Mouse (Mus musculus): ENCODE measurements around the gene Syf2.
A peak's percentile ranks its signal among the peaks of the same experiment; 100 is the strongest.

Syf2 gene

DNA sequence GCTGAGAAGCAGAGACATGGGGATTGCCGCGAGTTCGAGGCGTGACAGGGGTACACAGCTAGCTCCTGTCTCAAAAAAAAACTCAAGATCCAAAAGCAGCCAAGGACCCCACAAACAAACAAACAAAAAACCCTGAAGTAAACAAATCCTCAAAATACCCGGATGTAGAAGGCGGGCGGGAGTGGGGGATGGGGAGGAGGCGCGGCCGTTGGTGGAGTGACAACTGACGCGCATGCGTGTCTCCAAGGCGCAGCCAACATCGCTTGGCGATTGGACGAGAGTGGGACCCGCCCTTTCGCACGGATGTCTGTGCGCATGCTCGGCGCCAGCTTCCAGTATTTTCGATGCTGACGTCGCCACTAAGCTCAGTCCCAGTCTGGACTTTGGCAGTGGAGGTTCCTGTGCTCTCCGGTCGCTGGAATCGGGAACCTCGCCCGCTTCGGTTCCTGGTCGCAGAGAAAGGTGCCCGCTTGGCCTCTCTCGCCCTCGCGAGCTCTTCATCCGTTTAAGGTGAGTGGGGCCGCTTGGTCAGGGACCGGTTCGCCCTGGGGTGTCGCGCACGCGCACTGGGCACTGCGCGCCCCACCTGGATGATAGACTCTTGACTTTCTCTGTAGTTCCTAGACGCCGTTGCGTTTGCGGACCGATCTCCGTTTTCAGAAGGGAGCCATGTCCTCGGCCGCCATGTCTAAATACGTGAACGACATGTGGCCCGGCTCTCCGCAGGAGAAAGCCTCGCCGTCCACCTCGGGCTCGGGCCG, 7.3 kb upstream of the Syf2 start, which contains the start of gene Rsrp1:
Gene Rsrp1, plus strand, starts transcription at position 335 of the 761 bp plus-strand sequence.
- peak; percentile 96 to 97 for DNase-seq (ENCODE audit: low spot score in 2 of 2)

DNA sequence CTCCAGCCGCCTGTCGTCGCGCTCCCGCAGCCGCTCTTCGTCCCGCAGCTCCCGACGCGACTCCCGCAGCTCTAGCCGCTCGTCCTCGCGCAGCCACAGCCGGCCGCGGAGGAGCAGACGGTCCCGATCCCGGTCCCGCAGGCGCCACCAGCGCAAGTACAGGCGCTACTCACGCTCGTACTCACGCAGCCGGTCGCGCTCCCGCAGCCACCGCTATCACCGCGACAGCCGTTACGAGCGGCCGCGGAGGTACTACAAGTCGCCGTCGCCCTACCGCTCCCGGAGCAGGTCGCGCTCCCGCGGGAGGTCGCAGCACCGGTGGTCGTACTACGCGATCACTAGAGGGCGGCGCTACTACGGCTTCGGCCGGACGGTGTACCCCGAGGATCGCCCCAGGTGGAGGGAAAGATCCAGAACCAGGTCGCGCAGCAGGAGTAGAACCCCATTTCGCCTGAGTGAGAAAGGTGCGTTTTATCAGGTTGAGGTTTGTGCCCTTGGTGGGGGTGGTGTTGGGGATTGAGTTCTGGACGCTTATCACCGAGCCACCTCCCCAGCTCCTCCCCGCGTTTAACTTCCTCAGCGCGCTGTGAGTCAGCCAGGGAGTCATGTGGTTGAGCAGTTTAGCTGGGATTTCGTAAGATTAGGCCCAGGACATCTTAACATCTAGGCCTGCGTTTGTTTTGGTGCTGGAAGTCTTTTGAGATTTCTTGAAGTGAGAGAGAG, 6.5 kb upstream of the Syf2 start:
- peak; percentile 70 to 76 for DNase-seq (ENCODE audit: low spot score in 2 of 2)

DNA sequence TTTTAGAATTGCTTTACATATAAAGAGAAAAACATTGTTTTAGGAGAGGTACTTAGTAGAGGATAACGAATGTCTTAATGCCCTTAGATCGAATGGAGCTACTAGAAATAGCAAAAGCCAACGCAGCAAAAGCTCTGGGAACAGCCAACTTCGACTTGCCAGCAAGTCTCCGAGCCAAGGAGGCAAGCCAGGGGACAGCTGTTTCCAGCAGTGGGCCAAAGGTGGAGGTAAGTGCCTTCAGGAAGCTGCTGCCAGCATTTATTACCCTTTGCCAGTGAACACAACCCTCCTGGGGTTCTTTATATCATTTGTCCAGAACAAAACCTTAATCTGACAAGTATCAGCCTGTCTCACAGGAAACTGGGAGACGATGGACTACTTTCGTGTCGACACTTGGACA, 5.5 kb upstream of the Syf2 start:
- DNase-seq (ENCODE audit: low spot score in 2 of 2), result no peak

DNA sequence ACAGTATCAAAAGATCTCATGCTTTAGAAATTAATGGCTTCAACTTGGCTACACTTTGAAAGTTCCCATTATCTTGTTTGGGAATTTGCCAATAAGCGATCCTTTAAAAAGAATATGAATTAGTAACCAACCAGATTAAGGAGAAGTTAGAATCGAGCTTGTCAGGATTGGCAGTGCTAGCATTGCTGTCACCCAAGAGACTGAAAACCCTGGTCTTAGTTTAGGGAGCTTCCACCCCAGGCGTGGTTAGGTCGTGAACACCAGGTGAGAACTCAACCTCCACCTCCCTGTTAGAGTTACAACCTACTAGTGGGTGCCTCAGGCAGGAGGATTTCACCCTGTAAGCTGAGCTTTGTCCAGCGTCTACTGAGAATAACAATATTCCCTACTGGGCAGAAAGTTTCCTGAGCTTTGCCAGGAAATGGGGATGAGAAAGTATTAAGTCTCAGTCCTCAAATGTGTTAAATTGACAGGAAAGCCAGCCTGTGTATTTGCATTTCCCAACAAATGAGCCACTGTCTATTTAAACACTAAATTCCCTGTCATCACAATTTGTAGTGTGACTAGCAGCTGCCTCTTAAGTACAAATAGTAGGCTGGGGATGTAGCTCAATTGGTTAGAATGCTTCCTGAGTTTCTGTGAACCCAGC, 2.8 kb upstream of the Syf2 start:
- DNase-seq (ENCODE audit: low spot score in 2 of 2), result peak in 1 of 2 experiments; percentile 38

DNA sequence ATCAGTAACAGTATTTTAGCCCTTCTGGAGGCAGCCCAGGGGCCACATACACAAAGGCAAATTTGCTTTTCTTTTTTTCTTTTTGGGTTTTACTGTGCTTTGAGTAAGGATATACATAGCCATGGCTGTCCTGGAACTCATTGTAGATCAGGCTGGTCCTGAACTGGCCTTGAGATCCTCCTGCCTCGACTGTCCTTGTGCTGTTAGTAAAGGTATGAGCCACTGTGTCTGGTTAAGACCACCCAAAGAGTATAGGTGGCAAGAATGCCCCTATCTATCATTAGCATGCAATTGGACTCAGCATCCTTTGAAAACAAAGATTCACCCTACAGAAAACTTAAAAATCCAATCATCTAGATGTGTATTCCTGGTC, 2.2 kb upstream of the Syf2 start:
- no peak for DNase-seq (ENCODE audit: low spot score in 2 of 2)

DNA sequence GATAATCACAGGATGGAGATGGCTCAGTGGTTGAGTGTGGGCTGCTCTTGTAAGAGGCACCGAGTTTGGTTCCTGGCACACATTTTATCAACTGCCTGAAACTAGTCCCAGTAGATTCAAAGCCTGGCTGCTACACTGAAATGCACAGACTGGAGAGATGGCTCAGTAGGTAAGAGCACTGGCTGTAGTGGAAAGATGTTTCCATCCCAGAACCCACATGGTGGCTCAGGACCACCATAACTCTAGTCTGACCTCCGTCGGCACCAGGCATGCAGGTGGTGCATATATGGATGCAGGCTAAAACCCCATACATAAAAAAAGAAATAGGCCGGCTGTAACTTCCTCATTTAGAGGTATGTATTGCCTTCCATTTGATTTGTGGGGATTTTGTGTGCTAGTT, 1.2 kb upstream of the Syf2 start:
- DNase-seq (ENCODE audit: low spot score in 2 of 2), result peak in 1 of 2 experiments; percentile 42

DNA sequence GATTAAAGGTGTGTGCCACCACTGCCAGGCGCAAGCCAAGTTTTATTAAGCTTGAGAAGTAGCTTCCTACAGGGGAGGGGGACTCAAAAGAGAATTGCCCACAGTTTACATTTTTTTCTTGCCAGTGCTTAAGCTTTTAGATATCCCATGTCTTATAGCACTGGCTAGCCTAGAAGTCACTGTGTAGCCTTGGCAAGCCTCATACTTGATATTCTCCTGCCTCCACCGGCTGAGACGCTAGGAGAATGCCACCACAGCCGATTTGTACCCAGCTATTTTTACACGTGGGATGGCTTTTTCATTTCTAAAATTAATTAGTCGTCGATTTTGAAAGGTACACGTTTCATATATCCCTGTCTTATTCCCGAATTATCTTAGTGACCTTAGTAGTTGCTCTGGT, 508 bp upstream of the Syf2 start:
- DNase-seq (ENCODE audit: low spot score in 2 of 2), result no peak

DNA sequence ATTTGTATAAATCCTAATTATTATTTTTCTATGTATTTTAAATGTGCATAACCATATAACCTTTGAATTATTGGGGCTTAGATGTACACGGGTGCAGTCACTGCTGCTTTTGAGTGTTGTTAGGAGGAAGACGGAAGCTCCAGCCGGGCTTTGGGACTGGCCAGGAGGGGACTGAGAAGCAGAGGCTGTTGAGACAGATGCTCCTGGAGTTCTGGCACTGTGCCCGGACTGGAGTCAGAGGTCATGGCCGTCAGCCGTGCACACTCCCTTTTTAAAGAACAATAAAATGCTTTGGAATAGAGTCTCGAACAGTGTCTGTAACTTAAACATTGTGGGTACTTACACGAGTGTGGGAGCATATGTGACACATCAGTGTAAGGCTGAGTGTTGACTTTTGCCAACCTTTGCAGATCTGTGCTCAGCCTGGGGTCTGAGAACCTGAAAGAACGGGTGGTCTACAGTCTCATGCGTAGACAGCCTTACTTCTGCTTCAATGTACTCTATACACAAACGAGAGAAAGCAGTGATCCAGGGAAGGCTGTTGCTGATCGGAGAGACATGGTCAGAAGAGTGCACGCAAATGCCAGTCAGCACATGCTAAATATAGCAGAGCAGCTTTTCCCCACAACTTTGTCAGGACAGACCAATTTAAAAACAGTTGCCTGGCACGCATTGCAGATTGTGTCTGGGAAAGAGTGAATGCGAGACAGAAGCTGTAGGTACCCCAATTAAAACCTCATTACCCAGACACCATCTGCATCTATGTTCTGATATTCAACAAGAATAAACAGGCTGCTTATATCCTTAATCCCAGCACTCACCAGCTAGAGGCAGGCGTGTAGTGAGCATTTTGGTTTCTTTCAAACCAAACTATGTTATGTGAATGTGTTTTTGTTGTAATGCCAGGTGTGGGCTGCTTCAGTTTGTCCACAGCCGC, 6.8 kb downstream of the Syf2 start:
- no peak for DNase-seq (ENCODE audit: low spot score in 2 of 2)

DNA sequence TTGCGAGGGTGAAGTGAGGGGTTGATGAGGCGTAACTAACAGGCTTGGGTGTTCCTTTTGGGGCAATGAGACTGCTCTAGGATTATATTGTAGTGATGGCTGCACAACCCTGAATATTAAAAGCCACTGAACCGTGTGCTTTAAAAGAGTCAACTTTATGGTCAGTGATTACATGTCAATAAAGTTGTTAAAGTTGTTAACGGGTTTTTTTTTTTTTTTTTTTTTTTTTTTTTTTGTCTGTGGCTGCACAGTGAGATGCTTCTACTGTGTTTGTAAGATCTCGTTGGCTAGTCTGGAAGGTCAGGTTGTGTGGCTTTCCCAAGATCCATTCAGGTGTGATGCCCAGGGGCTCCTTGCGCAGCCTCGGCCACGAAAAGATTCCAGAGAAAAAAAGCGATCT, 9.2 kb downstream of the Syf2 start:
- no peak for DNase-seq (ENCODE audit: low spot score in 2 of 2)

DNA sequence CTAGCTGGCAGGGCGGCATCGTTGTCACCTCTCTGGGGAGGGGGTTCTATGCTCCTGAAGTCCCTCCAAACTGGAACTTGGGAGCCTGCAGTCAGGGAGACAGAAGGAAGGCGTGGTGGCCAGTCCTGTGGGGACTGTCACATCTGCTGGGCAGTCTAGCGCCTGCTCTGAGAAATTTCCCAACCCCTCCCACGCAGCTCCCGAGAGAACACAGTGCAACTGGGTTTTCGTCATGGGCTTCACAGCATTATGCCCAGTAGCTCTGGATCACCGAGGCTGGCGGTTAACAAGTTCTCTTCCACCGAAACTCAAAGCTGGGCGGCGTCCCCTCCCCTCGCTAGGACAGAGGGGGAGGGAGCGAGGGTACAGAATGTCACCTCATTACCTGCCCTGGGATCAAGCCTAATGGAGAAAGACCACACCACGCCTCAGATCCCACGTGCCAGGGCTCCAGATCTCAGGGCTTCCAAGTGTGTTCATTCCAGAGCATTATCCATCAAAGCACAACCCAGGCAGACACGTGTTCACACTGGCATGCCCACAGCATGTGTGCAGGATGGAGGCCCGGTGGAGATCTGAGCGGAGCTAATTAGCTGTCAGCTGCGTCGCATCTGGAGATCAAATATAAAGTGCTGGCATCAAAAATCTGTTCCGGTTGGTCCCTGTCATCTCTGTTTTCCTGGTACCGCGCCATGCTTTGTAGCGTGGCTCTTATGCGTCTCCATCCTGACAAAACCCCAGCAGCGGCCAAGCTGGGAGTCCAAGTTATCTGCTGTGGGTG, 13.2 kb downstream of the Syf2 start:
- DNase-seq (ENCODE audit: low spot score in 2 of 2), result no peak

DNA sequence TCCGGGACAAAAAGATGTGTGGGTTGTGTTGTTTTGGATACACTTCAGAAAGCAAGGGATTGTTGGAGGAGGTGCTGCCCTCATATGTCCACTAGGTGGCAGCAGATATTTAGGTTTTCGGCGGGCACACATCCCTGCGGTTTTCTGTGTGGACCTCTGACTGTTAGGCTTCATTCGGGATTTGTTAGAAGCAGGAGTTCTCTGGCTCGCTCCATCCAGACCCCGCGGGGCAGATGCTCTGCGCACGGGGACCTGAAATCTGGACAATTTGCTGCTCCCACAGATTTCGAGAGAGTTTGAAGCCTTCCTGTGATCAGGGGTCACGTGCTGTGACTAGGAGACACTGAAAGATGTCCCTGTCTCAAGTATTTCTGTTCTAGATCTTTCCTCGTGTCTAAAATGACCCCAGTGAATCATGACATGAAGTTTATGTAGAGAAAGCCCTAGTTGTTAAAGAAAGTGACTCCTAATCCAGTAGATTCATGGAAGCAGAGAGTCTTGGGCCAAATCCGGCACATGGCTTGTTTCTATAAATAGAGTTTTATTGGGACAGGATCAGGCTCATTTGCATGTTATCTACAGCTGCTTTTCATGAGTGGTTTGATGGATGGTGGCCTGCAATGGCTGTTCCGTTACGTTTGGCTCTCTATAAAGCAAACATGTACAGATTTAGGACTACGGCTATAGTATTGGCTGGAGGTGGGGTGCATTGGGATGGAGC, 15.5 kb downstream of the Syf2 start:
- peak; percentile 44 to 68 for DNase-seq (ENCODE audit: low spot score in 2 of 2)

DNA sequence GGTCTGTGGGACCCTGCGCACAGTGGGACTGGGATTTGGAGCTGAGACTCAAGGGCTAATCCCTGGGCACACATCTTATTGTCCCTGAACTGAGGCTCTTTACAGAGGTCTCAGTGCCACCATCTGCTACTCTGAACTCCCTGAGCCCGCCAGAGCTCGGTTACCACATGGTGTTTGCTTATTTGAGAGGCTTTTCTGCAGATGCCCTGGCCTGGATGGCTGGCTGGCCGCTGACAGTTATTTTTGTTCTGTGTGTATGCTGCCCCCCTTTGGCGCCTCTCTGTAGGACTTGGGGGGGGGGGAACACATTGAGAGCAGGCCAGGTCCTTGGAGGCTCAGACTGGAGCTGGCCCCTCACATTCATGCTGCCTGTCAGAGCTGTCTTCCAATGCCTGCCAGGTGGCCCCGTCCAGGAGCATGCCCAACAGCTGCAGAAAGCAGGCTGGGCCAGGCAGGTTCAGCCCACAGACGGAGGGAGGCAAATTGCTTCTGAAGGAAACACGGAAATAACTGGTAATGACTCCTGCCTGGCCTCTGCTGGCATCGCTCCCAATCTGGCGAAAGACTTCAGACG, 19.9 kb downstream of the Syf2 start:
- no peak for DNase-seq (ENCODE audit: low spot score in 2 of 2)

DNA sequence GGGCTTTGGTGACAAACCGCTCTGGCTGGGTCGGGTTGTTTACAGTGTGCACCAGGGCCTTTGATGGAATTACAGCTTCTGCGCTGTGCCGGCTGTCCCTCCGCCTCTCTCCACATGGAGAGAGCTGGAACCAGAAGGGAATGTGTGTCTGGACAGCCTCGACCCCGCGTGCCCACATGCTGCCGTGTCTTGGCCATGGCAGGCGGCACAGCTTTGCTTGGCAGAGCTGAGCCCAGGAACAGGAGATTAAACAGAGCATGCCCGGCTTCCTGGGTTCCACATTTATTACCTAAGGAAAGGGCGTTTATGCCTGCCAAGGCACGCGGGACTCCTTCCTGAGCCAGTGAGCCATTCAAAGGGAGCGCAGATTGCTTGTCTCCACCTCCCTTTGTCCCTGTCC, 23.8 kb downstream of the Syf2 start:
- DNase-seq (ENCODE audit: low spot score in 2 of 2), result no peak

DNA sequence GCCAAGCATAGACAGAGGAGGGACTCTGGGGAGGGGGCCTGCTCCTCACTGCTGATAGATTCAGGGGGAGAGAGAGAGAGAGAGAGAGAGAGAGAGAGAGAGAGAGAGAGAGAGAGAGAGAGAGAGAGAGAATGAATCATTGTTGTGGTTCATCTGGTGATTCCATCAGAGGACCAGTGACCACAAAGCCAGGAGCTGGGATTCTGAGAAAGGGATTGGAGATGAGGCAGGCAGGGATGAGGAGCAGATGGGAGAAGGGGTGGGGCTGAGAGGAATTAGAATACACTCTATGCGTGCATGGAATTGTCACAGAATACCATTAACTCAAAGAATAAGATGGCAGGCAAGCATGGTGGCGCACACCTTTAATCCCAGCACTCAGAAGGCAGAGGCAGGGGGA, 24.5 kb downstream of the Syf2 start:
- no peak for DNase-seq (ENCODE audit: low spot score in 2 of 2)

DNA sequence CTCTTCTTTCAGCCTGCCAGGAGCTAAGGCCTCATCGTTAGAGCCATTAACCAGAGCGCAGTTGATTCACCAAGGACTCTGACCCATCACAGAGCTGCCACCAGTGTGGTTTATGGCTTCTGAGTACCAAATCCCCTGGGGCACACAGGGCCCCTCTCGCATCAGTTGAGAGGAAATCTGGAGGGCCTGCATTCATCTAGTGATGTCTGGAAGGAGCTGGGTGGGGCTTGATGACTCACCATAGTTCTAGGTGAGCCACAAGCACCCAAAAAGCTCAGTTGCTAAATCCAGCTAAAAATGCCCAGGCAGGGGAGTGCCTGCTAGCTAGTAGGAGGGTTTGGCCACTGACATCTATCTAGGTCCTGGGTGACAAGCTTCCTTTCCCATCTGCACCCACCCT, 25.1 kb downstream of the Syf2 start:
- DNase-seq (ENCODE audit: low spot score in 2 of 2), result peak in 1 of 2 experiments; percentile 29

DNA sequence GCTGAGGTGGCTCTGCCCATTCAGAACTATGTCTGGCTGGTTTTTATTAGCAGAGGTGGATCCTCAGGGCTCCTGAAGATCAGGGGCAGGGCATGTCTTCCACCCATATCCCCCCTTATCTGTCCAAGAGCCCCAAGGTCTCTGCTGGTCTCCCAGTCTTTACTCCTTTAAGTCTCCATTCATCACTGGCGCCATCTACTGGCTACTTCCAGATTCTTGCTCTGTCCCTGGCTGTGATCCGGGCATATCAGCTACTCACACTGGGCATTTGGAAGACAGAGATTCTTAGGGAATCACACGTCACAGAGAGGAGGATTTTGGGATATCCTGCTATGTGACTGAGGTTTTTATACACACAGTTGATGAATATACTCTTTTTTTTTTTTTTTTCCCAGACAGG, 25.6 kb downstream of the Syf2 start:
- DNase-seq (ENCODE audit: low spot score in 2 of 2), result peak; percentile 41 to 59

DNA sequence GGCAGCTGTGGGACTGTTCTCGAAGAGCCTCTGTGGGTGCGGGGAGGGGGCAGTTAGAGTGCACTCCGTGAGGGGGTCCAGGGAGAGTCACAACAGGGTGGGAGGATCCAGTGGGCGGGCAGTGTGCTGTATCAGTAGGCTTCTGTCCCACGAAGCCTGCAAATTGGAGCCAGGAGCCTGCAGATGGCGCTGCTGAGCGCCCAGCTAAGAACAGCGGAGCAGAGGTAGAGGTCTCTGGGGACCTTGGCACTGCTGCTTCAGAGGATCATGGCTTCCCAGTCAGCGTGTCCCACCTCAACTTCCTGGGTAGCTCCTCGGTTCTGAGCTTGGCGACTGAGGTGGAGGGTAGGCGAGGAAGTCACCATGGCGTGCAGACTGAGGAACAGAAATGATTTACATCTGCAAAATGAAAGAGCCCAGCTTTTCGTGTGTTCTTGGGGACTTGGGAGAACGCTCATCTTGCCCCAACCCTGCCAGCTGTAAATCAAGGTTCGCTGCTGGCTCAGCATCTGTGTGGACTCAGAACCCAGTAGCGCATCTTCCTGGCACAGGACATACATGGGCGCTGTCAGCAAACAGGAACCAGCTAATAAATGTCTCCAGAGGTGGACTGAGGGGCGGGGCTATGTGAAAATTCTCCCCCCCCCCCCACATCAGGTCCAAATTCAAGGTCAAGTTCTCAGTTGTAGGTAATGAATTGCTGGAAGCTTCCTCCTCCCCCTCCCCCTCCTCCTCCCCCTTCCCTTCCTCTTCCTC, 32.5 kb downstream of the Syf2 start:
- DNase-seq (ENCODE audit: low spot score in 2 of 2), result peak; percentile 31 to 65

DNA sequence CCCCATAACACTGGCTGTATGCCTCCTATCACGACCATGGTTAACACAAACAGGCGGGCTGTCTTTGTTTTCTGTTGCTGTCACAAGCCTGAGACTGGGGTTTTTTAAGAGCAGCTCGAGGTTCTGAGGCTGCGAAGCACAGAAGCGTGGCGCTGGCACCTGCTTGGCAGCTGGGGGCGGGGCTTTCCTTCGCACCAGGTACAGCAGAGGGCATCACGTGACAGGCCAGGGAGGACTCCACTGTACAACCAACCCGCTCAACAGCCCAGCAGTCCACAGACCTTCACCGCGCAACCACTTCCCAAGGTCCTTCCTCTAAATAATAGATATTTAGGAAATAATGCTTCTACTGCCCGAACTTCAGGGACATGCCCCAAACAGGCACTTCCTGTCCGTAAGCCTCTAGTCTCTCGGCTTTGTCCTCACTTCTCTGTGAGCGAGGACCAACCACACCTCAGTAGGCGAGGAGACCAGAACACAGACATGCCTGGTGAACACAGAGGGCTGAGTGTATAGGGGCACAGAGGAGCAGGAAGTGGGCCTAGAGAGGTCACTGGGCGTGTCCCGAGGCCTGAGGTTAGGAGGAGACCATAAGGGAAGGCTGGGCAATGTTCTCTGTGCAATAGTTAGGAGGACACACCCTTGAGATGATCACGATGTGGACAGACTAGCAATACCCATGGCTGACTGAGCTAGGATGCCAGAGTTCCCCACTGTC, 37.3 kb downstream of the Syf2 start:
- peak; percentile 42 to 48 for DNase-seq (ENCODE audit: low spot score in 2 of 2)

DNA sequence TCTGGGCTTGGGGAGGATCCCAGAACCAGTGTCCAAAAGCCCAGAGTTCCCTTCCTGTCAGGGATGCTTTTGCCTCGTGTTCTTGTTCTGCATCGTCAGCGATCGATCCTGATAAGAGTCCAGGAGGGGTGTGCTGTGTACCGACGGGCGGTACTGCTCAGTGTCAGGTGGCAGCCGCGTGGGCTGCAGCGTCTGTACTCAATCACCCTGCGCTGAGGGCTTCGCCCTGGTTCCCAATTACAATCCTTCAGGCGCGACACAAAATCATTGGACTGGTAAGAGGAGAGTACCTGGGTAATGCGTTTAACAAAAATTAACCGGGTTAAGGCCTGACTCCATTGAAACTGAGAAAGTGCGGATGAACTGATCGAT, 37.9 kb downstream of the Syf2 start:
- DNase-seq (ENCODE audit: low spot score in 2 of 2), result no peak
